Mouse (Mus musculus) megakaryocyte, embryonic 14.5 days (primary cell): ENCODE data around the gene Asgr1.

Source experiments
- FLI1 ChIP-seq: IDR thresholded peaks from 2 replicates; pipeline ENCODE4 v1.6.1; 2012; ENCODE audit warnings: low read length, inconsistent platforms, mixed read lengths
- GATA1 ChIP-seq: IDR thresholded peaks from 3 replicates; pipeline ENCODE4 v1.6.1; 2012; ENCODE audit warnings: mixed read lengths, low read length, inconsistent platforms, borderline replicate concordance

- TF ChIP-seq FLI1 (no peak), GATA1 (no peak)
These were observed 27.2 kb upstream of the Asgr1 start for GRCm38 (mm10) chr11:70026689-70027088.
